Mouse (Mus musculus) midbrain, embryonic 14.5 days (tissue): Measurements from ENCODE around the gene Sctr. TPM values are rescaled to one million over a fixed set of nuclear protein-coding genes. Genes with fewer than 3 reads are reported as not detected.

Experiments used
- ATAC-seq: fragments of 200-750 bp; cut with Nextera tagmentation; 2 replicates; pipeline ENCODE4 v1.8.0; 2017; ENCODE audit warnings: moderate number of reproducible peaks, moderate library complexity; ENCODE audit not compliant: low FRiP score, low TSS enrichment
- DNase-seq: peaks from one replicate; pipeline ENCODE4 v3.0.0-alpha.2; 2015
- H3K27ac ChIP-seq: fragments of 300-500 bp; sonication (generic); replicated peaks from 2 replicates; pipeline ENCODE4 v1.5.1; 2014; ENCODE audit warnings: mild to moderate bottlenecking, low read depth, low read length, moderate library complexity
- H3K27me3 ChIP-seq: fragments of 300-500 bp; sonication (generic); 2 replicates; pipeline ENCODE4 v1.6.1; 2014; ENCODE audit warnings: low read length, control low read depth, mixed read lengths; ENCODE audit not compliant: control insufficient read depth, insufficient read depth
- H3K36me3 ChIP-seq: fragments of 300-500 bp; sonication (generic); 2 replicates; pipeline ENCODE4 v1.6.1; 2014; ENCODE audit warnings: low read length, control low read depth; ENCODE audit not compliant: control insufficient read depth, insufficient read depth
- H3K4me1 ChIP-seq: fragments of 300-500 bp; sonication (generic); 2 replicates; pipeline ENCODE4 v1.6.1; 2014; ENCODE audit warnings: mild to moderate bottlenecking, antibody characterized with exemption, low read length, control low read depth; ENCODE audit not compliant: control insufficient read depth, insufficient read depth
- H3K4me2 ChIP-seq: fragments of 300-500 bp; sonication (generic); 2 replicates; pipeline ENCODE4 v1.6.1; 2014; ENCODE audit warnings: mild to moderate bottlenecking, low read length, moderate library complexity
- H3K4me3 ChIP-seq: fragments of 300-500 bp; sonication (generic); replicated peaks from 2 replicates; pipeline ENCODE4 v1.5.1; 2014; ENCODE audit warnings: low read depth, low read length
- H3K9ac ChIP-seq: fragments of 300-500 bp; sonication (generic); replicated peaks from 2 replicates; pipeline ENCODE4 v1.6.1; 2014; ENCODE audit warnings: mild to moderate bottlenecking, low read length, moderate library complexity
- H3K9me3 ChIP-seq: fragments of 300-500 bp; sonication (generic); 2 replicates; pipeline ENCODE4 v1.6.1; 2016; ENCODE audit warnings: low read length, control low read depth, mixed read lengths; ENCODE audit not compliant: control insufficient read depth
- WGBS: fragments of 180-500 bp; shearing (Covaris S2); extraction: QIAGEN DNeasy Blood & Tissue Kit; methylation state at CpG from one replicate; pipeline ENCODE4 v1.1.7; 2014; 5-methylcytosine and 5-hydroxymethylcytosine counted together
- polyA plus RNA-seq: library from polyadenylated mRNA; unstranded; fragments of >200 nt; fragmentation: Nextera tagmentation; extraction: Ambion mirVana; gene quantifications from 2 replicates; pipeline ENCODE4 v1.2.1, GENCODE M21; 2014

The Sctr gene
- polyA plus RNA-seq, 1 experiment from 2014 or later: 0.53 TPM

DNA sequence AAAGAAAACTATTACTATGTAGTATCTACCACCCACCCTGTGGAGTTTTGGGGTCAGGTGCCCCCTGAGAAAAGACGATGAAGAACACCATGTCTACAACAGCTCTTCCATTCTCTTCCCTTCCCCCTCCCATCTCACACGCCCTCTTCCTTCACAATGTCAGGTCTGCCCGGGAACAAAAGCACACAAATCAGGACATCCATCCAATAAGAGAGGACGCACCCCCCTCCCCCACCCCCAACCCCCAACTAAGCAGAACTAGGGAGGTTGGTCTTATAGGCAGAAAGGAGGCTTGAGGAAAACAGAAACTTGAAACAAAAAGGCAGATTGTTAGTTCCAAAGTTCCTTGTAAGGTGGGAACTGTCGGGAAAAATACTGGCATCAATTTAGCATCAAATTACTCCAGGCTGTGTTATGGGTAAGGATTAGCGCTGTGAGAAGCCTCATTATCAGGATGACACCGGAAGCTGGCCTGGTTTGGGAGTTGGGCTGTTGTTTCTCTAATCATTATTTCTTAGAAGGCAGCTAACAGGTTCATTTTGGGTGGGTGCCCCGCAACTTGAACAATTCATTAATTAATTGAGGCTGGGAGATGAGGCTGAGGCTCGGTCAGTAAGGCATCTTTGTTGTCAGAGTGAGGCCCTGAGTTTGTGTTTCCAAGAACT is 71.2 kb downstream of the Sctr start:
- H3K36me3 ChIP-seq: no peaks in the 10 kb centered on the region
- DNase-seq: peak; percentile 9
- 15% methylated on average over 9 of the region's 9 CpGs for WGBS
- no peak for ATAC-seq
- H3K27me3 ChIP-seq: peaks cover 6% of the 10 kb centered on the region; the same call in 1 of the 2 replicates
- H3K4me3 ChIP-seq: no peak overlapping the region
- H3K9ac ChIP-seq: no peak overlapping the region
- no peak overlapping the region for H3K4me2 ChIP-seq
- no peaks in the 10 kb centered on the region for H3K9me3 ChIP-seq
- no peak overlapping the region for H3K27ac ChIP-seq
- H3K4me1 ChIP-seq: peaks cover 3% of the 10 kb centered on the region

DNA sequence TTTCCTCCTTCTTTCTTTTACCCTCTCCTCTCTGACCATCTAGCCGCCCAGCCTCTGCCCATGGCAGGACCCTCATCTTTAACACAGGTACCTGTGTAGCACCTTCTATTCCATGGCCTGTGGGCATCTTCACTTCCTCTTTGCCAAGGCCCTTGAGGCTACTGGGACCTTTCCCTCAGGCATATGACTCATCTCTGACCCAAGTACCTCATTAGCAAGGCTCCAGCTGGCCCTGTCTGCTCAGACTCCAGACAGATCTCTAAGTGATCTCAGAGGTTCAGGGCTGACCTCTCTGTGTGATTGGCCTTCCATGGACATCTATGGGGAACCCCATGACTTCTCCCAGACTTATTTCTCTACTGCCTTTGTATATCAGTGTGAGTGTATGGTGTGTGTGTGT is 73.9 kb downstream of the Sctr start:
- no peak overlapping the region for H3K4me3 ChIP-seq
- no peaks in the 10 kb centered on the region for H3K27me3 ChIP-seq
- H3K9ac ChIP-seq: no peak overlapping the region
- H3K36me3 ChIP-seq: no peaks in the 10 kb centered on the region
- H3K4me1 ChIP-seq: no peaks in the 10 kb centered on the region
- ATAC-seq (no peak), DNase-seq (no peak)
- no peak overlapping the region for H3K27ac ChIP-seq
- no peak overlapping the region for H3K4me2 ChIP-seq
- no peaks in the 10 kb centered on the region for H3K9me3 ChIP-seq
- 89% methylated on average over 1 of the region's 1 CpGs for WGBS

DNA sequence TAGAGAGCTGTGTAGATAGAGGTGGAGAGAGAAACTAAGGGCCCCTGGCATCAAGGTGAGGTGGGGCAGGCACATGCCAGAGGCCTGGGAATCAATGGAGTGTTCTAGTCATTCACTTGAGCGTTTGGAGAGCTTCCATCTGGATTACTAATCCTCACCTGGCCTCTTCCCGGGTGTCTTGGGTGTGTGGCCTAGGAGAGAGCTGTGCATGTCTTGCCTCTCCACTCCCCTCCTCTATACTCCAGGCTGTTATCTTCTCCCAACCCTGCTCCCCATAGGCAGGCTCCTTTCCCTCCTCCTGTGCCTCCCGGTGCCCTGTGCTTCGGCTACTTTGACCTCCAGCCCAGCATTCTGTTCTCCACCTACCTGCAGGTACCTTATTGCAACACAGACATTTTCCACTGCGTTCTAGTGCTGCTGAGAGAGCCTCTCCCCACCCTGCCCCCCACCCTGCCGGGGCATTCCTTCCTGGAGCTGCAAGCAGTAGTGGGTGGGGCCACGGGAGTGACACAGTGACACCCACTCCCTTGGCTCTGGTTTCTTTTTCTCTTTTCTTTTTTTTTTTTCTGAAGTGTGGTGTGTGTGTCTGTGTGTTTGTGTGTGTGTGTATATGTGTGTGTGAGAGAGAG is 76.4 kb downstream of the Sctr start:
- 47% methylated on average over 7 of the region's 7 CpGs for WGBS
- Histone ChIP-seq H3K4me3 (no peak overlapping the region), H3K4me1 (no peaks in the 10 kb centered on the region), H3K9me3 (no peaks in the 10 kb centered on the region), H3K27ac (no peak overlapping the region), H3K27me3 (no peaks in the 10 kb centered on the region), H3K9ac (no peak overlapping the region), H3K36me3 (no peaks in the 10 kb centered on the region), H3K4me2 (no peak overlapping the region)
- DNase-seq (no peak), ATAC-seq (no peak)

DNA sequence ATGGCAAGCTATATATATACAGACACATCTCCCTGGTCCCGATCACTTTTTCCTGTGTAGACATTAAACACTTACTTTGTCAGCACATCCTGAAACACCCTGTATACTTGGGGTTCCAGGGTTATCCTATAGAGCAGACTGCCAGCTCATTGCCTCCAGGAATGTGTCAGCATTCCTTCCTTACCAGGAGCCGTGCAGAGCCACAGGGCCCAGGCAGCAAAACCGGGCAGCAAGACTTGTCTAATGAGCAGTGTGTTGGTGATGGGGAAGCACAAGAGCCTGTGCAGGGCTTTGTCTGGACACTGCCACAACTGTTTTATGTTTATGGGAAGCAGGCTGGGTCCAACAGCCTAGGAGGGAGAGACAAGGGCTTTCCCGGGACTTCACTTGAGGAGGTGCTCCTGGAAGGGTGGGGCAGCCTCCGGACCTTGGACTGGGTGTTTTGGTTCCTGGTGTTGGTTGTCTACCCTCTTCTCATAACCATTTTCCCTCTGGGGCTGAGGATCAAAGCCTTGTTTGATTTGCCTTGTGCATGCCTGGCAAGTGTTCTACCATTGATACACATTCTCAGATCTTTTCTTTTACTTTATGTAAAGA is 77.3 kb downstream of the Sctr start:
- no peak overlapping the region for H3K4me2 ChIP-seq
- H3K4me1 ChIP-seq: no peaks in the 10 kb centered on the region
- H3K27ac ChIP-seq: no peak overlapping the region
- H3K9me3 ChIP-seq: no peaks in the 10 kb centered on the region
- no peak overlapping the region for H3K9ac ChIP-seq
- 67% methylated on average over 5 of the region's 5 CpGs for WGBS
- ATAC-seq: no peak
- H3K36me3 ChIP-seq: no peaks in the 10 kb centered on the region
- DNase-seq: no peak
- H3K4me3 ChIP-seq: no peak overlapping the region
- H3K27me3 ChIP-seq: no peaks in the 10 kb centered on the region

DNA sequence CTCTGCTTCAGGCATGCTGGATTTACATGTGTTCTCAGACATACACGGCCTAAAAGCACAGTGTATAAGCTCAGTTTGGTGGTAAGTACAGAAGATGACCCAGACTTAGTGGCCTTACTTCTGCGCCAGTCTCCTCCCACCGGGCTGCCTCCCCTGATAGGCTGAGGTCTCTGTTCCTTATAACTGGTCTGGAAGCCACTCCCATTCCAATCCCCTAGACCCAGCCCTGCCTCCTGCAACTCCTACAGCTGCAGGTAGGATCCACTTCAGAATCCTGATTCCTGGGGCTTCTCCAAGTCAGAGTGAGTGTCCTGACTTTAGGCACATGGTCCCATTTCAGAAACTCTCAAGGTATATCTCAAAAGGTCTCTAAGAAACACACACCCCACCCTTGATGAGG is 79.0 kb downstream of the Sctr start:
- DNase-seq (no peak), ATAC-seq (no peak)
- no peaks in the 10 kb centered on the region for H3K27me3 ChIP-seq
- no peak overlapping the region for H3K9ac ChIP-seq
- H3K27ac ChIP-seq: no peak overlapping the region
- no peaks in the 10 kb centered on the region for H3K4me1 ChIP-seq
- no peak overlapping the region for H3K4me3 ChIP-seq
- H3K4me2 ChIP-seq: no peak overlapping the region
- H3K9me3 ChIP-seq: no peaks in the 10 kb centered on the region
- WGBS: 60% methylated on average over 3 of the region's 3 CpGs
- H3K36me3 ChIP-seq: no peaks in the 10 kb centered on the region

DNA sequence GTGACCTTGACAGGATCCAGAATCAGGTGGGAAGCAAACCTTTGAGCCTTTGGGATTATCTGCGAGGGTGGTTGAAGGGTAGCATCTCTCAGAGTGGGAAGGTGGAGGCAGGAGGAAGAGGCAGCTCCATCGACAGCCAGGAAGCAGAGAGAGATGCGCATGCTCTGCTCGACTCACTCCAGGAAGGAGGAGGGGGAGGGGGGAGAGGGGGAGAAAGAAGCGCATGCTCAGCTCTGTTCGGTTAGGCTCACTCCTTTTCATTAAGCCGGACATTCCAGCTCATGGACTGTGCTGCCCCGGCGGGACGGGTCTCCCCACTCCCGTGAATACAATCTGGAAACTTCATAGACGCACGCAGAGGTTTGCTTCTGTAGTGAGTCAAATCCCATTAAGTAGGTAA is 80.0 kb downstream of the Sctr start:
- 48% methylated on average over 13 of the region's 13 CpGs for WGBS
- no peaks in the 10 kb centered on the region for H3K27me3 ChIP-seq
- no peak overlapping the region for H3K4me3 ChIP-seq
- no peaks in the 10 kb centered on the region for H3K4me1 ChIP-seq
- no peak for ATAC-seq
- peak; percentile 21 for DNase-seq
- H3K36me3 ChIP-seq: no peaks in the 10 kb centered on the region
- no peaks in the 10 kb centered on the region for H3K9me3 ChIP-seq
- no peak overlapping the region for H3K9ac ChIP-seq
- no peak overlapping the region for H3K4me2 ChIP-seq
- no peak overlapping the region for H3K27ac ChIP-seq

DNA sequence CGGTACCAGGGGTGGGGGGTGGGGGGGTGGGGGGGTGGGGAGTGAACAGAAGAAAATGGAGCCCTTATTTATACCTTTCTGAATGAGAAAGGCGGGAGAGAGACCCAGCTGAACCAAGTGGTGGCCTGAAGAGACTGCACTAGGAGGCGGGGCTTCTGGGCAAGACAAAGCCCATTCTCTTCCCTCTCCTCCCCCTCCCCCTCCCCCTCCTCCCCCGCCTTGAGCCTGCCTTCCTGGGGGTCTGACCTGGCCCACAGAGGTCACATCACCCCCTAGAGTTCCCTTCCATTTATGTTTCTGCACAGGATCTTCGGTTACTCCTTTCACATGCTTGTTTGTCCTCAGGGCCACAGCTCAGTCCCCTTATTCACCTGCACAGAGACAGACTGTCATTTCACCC is 82.5 kb downstream of the Sctr start:
- WGBS: 7% methylated on average over 5 of the region's 5 CpGs
- Histone ChIP-seq H3K36me3 (no peaks in the 10 kb centered on the region), H3K27me3 (no peaks in the 10 kb centered on the region), H3K9ac (no peak overlapping the region), H3K27ac (no peak overlapping the region), H3K4me3 (no peak overlapping the region), H3K4me2 (no peak overlapping the region), H3K4me1 (no peaks in the 10 kb centered on the region), H3K9me3 (0 out of 2 replicates have a peak, but pooled peaks cover 3% of the 10 kb centered on the region)
- DNase-seq (no peak), ATAC-seq (no peak)

DNA sequence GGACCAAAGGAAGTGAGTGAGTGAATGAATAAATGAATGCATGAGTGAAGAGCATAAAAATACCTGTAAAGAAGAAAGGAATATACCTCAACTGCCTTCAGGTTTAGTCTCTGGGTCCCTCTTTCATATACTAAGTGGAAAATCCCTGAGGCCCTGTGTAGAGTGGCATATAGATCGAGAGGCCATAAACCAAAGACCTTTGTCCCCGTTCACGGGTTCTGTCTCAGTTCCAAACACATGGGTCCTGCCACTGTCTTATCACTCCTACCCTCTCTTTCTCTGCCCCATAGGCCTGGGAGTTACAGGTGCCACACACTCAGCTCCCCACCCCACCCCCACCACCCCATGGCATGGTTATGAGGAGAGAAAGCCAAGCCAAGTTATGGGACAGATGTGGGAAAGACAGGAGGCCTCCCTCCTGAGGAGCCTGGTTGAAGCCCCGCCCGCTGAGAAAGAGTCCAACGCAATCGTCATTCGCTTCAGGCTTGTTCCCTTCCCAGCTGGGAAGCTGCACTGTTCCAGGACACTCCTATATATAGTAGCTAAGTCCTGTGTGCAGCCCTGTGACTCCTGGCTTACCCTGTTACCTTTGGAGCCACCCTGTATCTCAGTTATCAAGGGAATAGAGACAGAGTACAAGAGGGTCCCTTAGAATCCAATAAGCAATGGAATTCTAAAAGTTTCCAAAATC is 84.3 kb downstream of the Sctr start:
- Histone ChIP-seq H3K4me1 (no peaks in the 10 kb centered on the region), H3K9ac (no peak overlapping the region), H3K27ac (no peak overlapping the region), H3K4me2 (no peak overlapping the region), H3K4me3 (no peak overlapping the region), H3K36me3 (no peaks in the 10 kb centered on the region), H3K27me3 (no peaks in the 10 kb centered on the region), H3K9me3 (0 out of 2 replicates have a peak, but pooled peaks cover 3% of the 10 kb centered on the region)
- WGBS: 87% methylated on average over 8 of the region's 8 CpGs
- ATAC-seq (no peak), DNase-seq (no peak)
